Mouse (Mus musculus): Measurements from ENCODE around the gene Stub1. TPM values are rescaled to one million over a fixed set of nuclear protein-coding genes. Genes with fewer than 3 reads are reported as not detected.

Stub1 gene
- polyA plus RNA-seq (2012): 90.4 and 95.1 TPM in 2 replicates

GRCm38 (mm10) chr17:25833291-25833663, at the start of gene Stub1:
Stub1 (minus strand) TSS chr17:25833404.
- TF ChIP-seq GATA1 (IDR thresholded peaks at IDR 0.05; ENCODE audit: low read length): no peak

- TF ChIP-seq GATA1 (IDR thresholded peaks at IDR 0.05; ENCODE audit: low read length): no peak
These were observed 49.1 kb upstream of the Stub1 start for GRCm38 (mm10) chr17:25882306-25882705.

- TF ChIP-seq GATA1 (IDR thresholded peaks at IDR 0.05; ENCODE audit: low read length): no peak
These were observed 48.5 kb upstream of the Stub1 start for GRCm38 (mm10) chr17:25881691-25882090.

GRCm38 (mm10) chr17:25880913-25881641, 47.9 kb upstream of the Stub1 start:
- TF ChIP-seq GATA1 (IDR thresholded peaks at IDR 0.05; ENCODE audit: low read length): no peak

- TF ChIP-seq GATA1 (IDR thresholded peaks at IDR 0.05; ENCODE audit: low read length): no peak
These were observed 47.1 kb upstream of the Stub1 start, which contains the start of gene Wfikkn1 for GRCm38 (mm10) chr17:25880196-25880910. Wfikkn1 (minus strand) TSS chr17:25880858.

- no peak for TF ChIP-seq GATA1 (IDR thresholded peaks at IDR 0.05; ENCODE audit: low read length)
These were observed 46.5 kb upstream of the Stub1 start for GRCm38 (mm10) chr17:25879750-25880149.

- no peak for TF ChIP-seq GATA1 (IDR thresholded peaks at IDR 0.05; ENCODE audit: low read length)
These were observed 46.1 kb upstream of the Stub1 start for GRCm38 (mm10) chr17:25879261-25879660.

- TF ChIP-seq GATA1 (IDR thresholded peaks at IDR 0.05; ENCODE audit: low read length): no peak
These were observed 45.5 kb upstream of the Stub1 start for GRCm38 (mm10) chr17:25878611-25879180.

GRCm38 (mm10) chr17:25877741-25878610, 44.8 kb upstream of the Stub1 start:
- TF ChIP-seq GATA1 (IDR thresholded peaks at IDR 0.05; ENCODE audit: low read length): no peak

GRCm38 (mm10) chr17:25877025-25877424, 43.8 kb upstream of the Stub1 start:
- TF ChIP-seq GATA1 (IDR thresholded peaks at IDR 0.05; ENCODE audit: low read length): no peak

- no peak for TF ChIP-seq GATA1 (IDR thresholded peaks at IDR 0.05; ENCODE audit: low read length)
These were observed 43.2 kb upstream of the Stub1 start for GRCm38 (mm10) chr17:25876347-25876915.

- TF ChIP-seq GATA1 (IDR thresholded peaks at IDR 0.05; ENCODE audit: low read length): no peak
These were observed 42.2 kb upstream of the Stub1 start for GRCm38 (mm10) chr17:25875171-25876136.

GRCm38 (mm10) chr17:25874721-25875170, 41.5 kb upstream of the Stub1 start, which contains the start of gene Mettl26:
Mettl26 (plus strand) TSS chr17:25875074.
- TF ChIP-seq GATA1 (IDR thresholded peaks at IDR 0.05; ENCODE audit: low read length): no peak

All from G1E-ER4 (cell line).